Mouse (Mus musculus) megakaryocyte, embryonic 14.5 days (primary cell): ENCODE data around the gene Ccdc62.

Experiments
- FLI1 ChIP-seq: IDR thresholded peaks from 2 replicates; pipeline ENCODE4 v1.6.1; 2012; ENCODE audit warnings: low read length, inconsistent platforms, mixed read lengths
- GATA1 ChIP-seq: IDR thresholded peaks from 3 replicates; pipeline ENCODE4 v1.6.1; 2012; ENCODE audit warnings: mixed read lengths, low read length, inconsistent platforms, borderline replicate concordance

- no peak for TF ChIP-seq GATA1
- TF ChIP-seq FLI1: no peak
Observed at GRCm38 (mm10) chr5:123979980-123980369, 49.5 kb downstream of the Ccdc62 start.
